Mouse (Mus musculus) CH12.LX (cell line): ENCODE data around the gene Nes. TPM values are rescaled to one million over a fixed set of nuclear protein-coding genes. Genes with fewer than 3 reads are reported as not detected.

Source experiments
- DNase-seq: peaks from one replicate; pipeline ENCODE4 v3.0.0-alpha.2; 2013; ENCODE audit errors: extremely low read depth
- H3K27ac ChIP-seq: 2 replicates; pipeline ENCODE4 v1.5.1; 2012; ENCODE audit warnings: low read depth, mild to moderate bottlenecking, control low read depth, moderate library complexity; ENCODE audit not compliant: insufficient read depth
- H3K27me3 ChIP-seq: replicated peaks from 2 replicates; pipeline ENCODE3; 2012; ENCODE audit warnings: inconsistent platforms
- H3K36me3 ChIP-seq, 2 experiments: replicated peaks in 1 of 2; 2 replicates each; pipeline versions ENCODE3 to v1.6.1; 2012; ENCODE audit warnings: inconsistent platforms in 1 of 2, low read length in 1 of 2, mild to moderate bottlenecking in 1 of 2, mixed read lengths in 1 of 2, moderate library complexity in 1 of 2; ENCODE audit not compliant: control insufficient read depth in 1 of 2, insufficient read depth in 1 of 2
- H3K4me1 ChIP-seq, 2 experiments: 2 replicates each; pipeline ENCODE4 v1.6.1; 2012; ENCODE audit warnings: inconsistent platforms in 1 of 2, moderate library complexity in 1 of 2; ENCODE audit not compliant: insufficient read depth in 2 of 2, control insufficient read depth in 1 of 2
- H3K4me2 ChIP-seq: 2 replicates; pipeline ENCODE4 v1.6.1; 2012; ENCODE audit warnings: low read depth, mild to moderate bottlenecking, control low read depth; ENCODE audit not compliant: poor library complexity, insufficient read depth, severe bottlenecking
- H3K4me3 ChIP-seq, 3 experiments: fragments of 150-350 bp in 1 of 3; sonication (generic) in 1 of 3; replicated peaks in 1 of 3; 2 replicates each; pipeline versions ENCODE3 to v1.5.1; 2011 to 2012; ENCODE audit warnings: low read depth in 2 of 3, low read length in 2 of 3, mild to moderate bottlenecking in 2 of 3, moderate library complexity in 2 of 3, control low read depth in 1 of 3, improper control_type of control experiment in 1 of 3, inconsistent platforms in 1 of 3, mixed read lengths in 1 of 3; ENCODE audit not compliant: poor library complexity in 1 of 3
- H3K79me2 ChIP-seq: replicated peaks from 2 replicates; pipeline ENCODE4 v1.6.1; 2012; ENCODE audit warnings: mild to moderate bottlenecking, moderate library complexity; ENCODE audit not compliant: control insufficient read depth, poor library complexity, insufficient read depth, severe bottlenecking; ENCODE audit errors: extremely low read depth
- H3K9ac ChIP-seq: 2 replicates; pipeline ENCODE4 v1.6.1; 2012; ENCODE audit warnings: low read depth, mild to moderate bottlenecking, control low read depth, moderate library complexity; ENCODE audit not compliant: insufficient read depth
- H3K9me3 ChIP-seq: replicated peaks from 2 replicates; pipeline ENCODE3; 2012; ENCODE audit warnings: low read length, inconsistent platforms, mixed read lengths
- BHLHE40 ChIP-seq: IDR thresholded peaks from 2 replicates; pipeline ENCODE4 v1.6.1; 2011; ENCODE audit warnings: mild to moderate bottlenecking, low read depth, low read length, improper control_type of control experiment
- CHD1 ChIP-seq: IDR thresholded peaks from 2 replicates; pipeline ENCODE4 v1.6.1; 2012; ENCODE audit warnings: low read depth, low read length, improper control_type of control experiment, inconsistent platforms
- CHD2 ChIP-seq: IDR thresholded peaks from 2 replicates; pipeline ENCODE4 v1.6.1; 2011; ENCODE audit warnings: low read length, improper control_type of control experiment
- CTCF ChIP-seq, 2 experiments: IDR thresholded peaks in 1 of 2; conservative IDR thresholded peaks in 1 of 2; 2 replicates each; pipeline ENCODE4 v1.5.1; 2011 to 2012; ENCODE audit warnings: low read depth in 2 of 2, low read length in 2 of 2, improper control_type of control experiment in 1 of 2, inconsistent platforms in 1 of 2, mild to moderate bottlenecking in 1 of 2, moderate library complexity in 1 of 2
- ELF1 ChIP-seq: IDR thresholded peaks from 2 replicates; pipeline ENCODE4 v1.6.1; 2014; ENCODE audit warnings: low read depth, mild to moderate bottlenecking, inconsistent platforms, low read length, improper control_type of control experiment
- EP300 ChIP-seq: IDR thresholded peaks from 2 replicates; pipeline ENCODE4 v1.6.1; 2011; ENCODE audit warnings: low read length, improper control_type of control experiment
- ETS1 ChIP-seq: conservative IDR thresholded peaks from 2 replicates; pipeline ENCODE4 v1.6.1; 2012; ENCODE audit warnings: low read depth, mild to moderate bottlenecking, inconsistent platforms, low read length, improper control_type of control experiment, moderate library complexity
- JUND ChIP-seq: conservative IDR thresholded peaks from 2 replicates; pipeline ENCODE4 v1.6.1; 2011; ENCODE audit warnings: low read depth, low read length, improper control_type of control experiment
- MAFK ChIP-seq: IDR thresholded peaks from 2 replicates; pipeline ENCODE4 v1.6.1; 2011; ENCODE audit warnings: low read length, improper control_type of control experiment; ENCODE audit not compliant: insufficient replicate concordance
- MAZ ChIP-seq: IDR thresholded peaks from 2 replicates; pipeline ENCODE4 v1.6.1; 2012; ENCODE audit warnings: low read depth, mild to moderate bottlenecking, inconsistent platforms, low read length, improper control_type of control experiment, moderate library complexity
- MEF2A ChIP-seq: IDR thresholded peaks from 2 replicates; pipeline ENCODE4 v1.6.1; 2014; ENCODE audit warnings: low read depth, mild to moderate bottlenecking, inconsistent platforms, low read length, improper control_type of control experiment, borderline replicate concordance
- MXI1 ChIP-seq: IDR thresholded peaks from 2 replicates; pipeline ENCODE4 v1.6.1; 2011; ENCODE audit warnings: mild to moderate bottlenecking, low read depth, low read length, improper control_type of control experiment
- PAX5 ChIP-seq: IDR thresholded peaks from 2 replicates; pipeline ENCODE4 v1.6.1; 2012; ENCODE audit warnings: low read length, inconsistent platforms, mixed read lengths
- POLR2AphosphoS2 ChIP-seq: IDR thresholded peaks from 2 replicates; pipeline ENCODE4 v1.6.1; 2011; ENCODE audit warnings: low read depth, low read length, improper control_type of control experiment
- RCOR1 ChIP-seq: conservative IDR thresholded peaks from 2 replicates; pipeline ENCODE4 v1.6.1; 2012; ENCODE audit warnings: low read depth, mild to moderate bottlenecking, inconsistent platforms, low read length, improper control_type of control experiment
- TBP ChIP-seq: conservative IDR thresholded peaks from 2 replicates; pipeline ENCODE4 v1.6.1; 2011; ENCODE audit warnings: low read depth, low read length, improper control_type of control experiment
- UBTF ChIP-seq: IDR thresholded peaks from 2 replicates; pipeline ENCODE4 v1.6.1; 2012; ENCODE audit warnings: low read depth, mild to moderate bottlenecking, inconsistent platforms, low read length, improper control_type of control experiment, moderate library complexity
- USF2 ChIP-seq: conservative IDR thresholded peaks from 2 replicates; pipeline ENCODE4 v1.6.1; 2011; ENCODE audit warnings: low read depth, low read length, improper control_type of control experiment
- dilution Hi-C: fragments of 300-500 bp; cut with MboI; formaldehyde crosslinking; loops from 2 replicates; pipeline ENCODE4 v1.14.3; 2020; ENCODE audit warnings: low sequenced_read_pairs; ENCODE audit not compliant: extremely low pct_unique_long_range_greater_than_20kb, extremely low pct_ligation_motif_present
- in situ Hi-C: fragments of 300-500 bp; cut with MboI; formaldehyde crosslinking; loops from 3 replicates; pipeline ENCODE4 v1.14.3; 2019; ENCODE audit warnings: low sequenced_read_pairs, low pct_ligation_motif_present, low pct_unique_long_range_greater_than_20kb, mixed read lengths
- polyA plus RNA-seq: library from polyadenylated mRNA; unstranded; fragments of >175 nt; gene quantifications from 2 replicates; pipeline ENCODE4 v1.2.1, GENCODE M21; 2012; ENCODE audit warnings: low read depth; ENCODE audit not compliant: insufficient read length
- total RNA-seq, 2 experiments: library from RNA; depleted of rRNA; stranded (reverse); fragments of 300-350 nt in 1 of 2; fragments of >200 nt in 1 of 2; gene quantifications; 2 replicates each; pipeline ENCODE4 v1.2.3; 2012 to 2014

Nes gene
- total and polyA plus RNA-seq, 3 experiments: 0.04 TPM; not detected in 1

DNA sequence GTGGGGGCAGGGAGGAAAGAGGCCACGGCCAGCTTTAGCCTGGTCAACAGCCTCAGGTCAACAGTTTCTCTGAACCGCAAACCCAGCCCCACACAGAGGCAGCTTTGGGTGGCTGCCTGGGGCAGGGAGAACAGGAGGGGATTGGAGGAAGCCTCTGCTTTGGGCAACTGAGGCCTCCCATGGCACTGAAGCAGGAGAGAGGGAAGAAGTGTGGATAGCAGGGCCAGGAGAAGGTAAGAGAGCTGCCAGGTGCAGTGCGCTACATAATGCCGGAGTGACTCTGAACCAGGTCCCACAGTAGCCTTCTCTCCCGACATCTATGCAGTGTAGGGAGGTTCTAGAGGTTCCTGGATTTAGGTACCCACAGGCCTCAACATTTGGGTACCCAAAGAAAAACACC is 9.8 kb downstream of the Nes start:
- Histone ChIP-seq H3K4me2 (no peak overlapping the region), H3K9ac (no peak overlapping the region), H3K36me3 (no peaks in the 10 kb centered on the region), H3K27me3 (peaks cover 20% of the 10 kb centered on the region), H3K79me2 (no peaks in the 10 kb centered on the region), H3K4me1 (peaks cover 22 to 85% of the 10 kb centered on the region in 2 experiments), H3K27ac (no peak overlapping the region), H3K4me3 (no peak overlapping the region), H3K9me3 (no peaks in the 10 kb centered on the region)
- in situ Hi-C loops: no loop called here
- dilution Hi-C loops: no loop called here
- TF ChIP-seq EP300 (no peak), USF2 (no peak), TBP (no peak)
- no peak for DNase-seq

DNA sequence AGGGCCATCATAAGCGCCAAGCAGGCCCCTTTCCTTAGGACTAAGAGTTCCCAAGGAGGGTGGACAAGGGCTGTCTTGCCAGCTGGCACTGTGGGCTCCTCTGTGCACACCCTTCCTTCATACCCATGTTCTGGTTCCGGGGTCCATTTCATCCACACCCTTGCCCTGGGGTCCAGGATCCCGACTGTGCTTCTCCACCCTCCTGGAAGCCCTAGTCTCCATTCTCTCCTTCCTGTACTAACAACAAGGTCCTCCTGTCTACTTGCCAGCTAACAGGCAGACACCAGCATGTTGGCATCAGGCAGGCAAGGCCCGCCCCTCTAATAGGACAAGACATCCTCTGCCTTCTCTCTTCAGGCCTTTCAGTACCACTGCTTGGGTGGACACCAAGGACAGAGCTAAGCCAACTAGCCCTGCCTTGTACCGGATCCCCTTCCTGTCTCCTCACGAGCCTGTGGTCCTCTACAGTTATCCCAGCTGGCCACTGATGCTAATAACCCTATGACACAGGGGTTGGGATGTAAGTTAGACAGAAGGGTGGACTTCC is 10.4 kb downstream of the Nes start:
- Histone ChIP-seq H3K27ac (no peak overlapping the region), H3K9ac (no peak overlapping the region), H3K4me1 (peaks cover 22 to 88% of the 10 kb centered on the region in 2 experiments), H3K36me3 (no peaks in the 10 kb centered on the region), H3K4me3 (no peak overlapping the region), H3K4me2 (no peak overlapping the region), H3K27me3 (peaks cover 18% of the 10 kb centered on the region), H3K9me3 (no peaks in the 10 kb centered on the region), H3K79me2 (no peaks in the 10 kb centered on the region)
- dilution Hi-C loops: no loop called here
- TF ChIP-seq CTCF (conservative IDR thresholded peaks at IDR 0.05 in 1 of 2, IDR thresholded peaks at IDR 0.05 in 1 of 2; ENCODE audit: low read depth in 2 of 2, low read length in 2 of 2) (no peak), CHD1 (no peak), USF2 (no peak), MAFK (no peak), EP300 (no peak), ETS1 (no peak), JUND (no peak), CHD2 (no peak), RCOR1 (no peak), ELF1 (no peak), MEF2A (no peak), MAZ (no peak), UBTF (no peak), POLR2AphosphoS2 (no peak), MXI1 (no peak), BHLHE40 (no peak), PAX5 (no peak)
- DNase-seq: no peak
- in situ Hi-C loops: no loop called here
